Mouse (Mus musculus) layer of hippocampus, postnatal 14 days (tissue): ENCODE measurements around the gene Ikzf2. TPM values are rescaled to one million over a fixed set of nuclear protein-coding genes. Genes with fewer than 3 reads are reported as not detected.
A peak's percentile ranks its signal among the peaks of the same experiment; 100 is the strongest.

ENCODE experiments used
- DNase-seq, 2 experiments: peaks; one replicate each; pipeline ENCODE4 v3.0.0; 2021 to 2022; ENCODE audit warnings: low spot score in 2 of 2, mixed read lengths in 1 of 2
- total RNA-seq, 2 experiments: library from RNA; stranded (reverse); gene quantifications; 2 replicates each; pipeline ENCODE4 v1.2.3; 2021

The Ikzf2 gene
- total RNA-seq, 2 experiments from 2014 or later = 7.0 to 10.4 TPM

DNA sequence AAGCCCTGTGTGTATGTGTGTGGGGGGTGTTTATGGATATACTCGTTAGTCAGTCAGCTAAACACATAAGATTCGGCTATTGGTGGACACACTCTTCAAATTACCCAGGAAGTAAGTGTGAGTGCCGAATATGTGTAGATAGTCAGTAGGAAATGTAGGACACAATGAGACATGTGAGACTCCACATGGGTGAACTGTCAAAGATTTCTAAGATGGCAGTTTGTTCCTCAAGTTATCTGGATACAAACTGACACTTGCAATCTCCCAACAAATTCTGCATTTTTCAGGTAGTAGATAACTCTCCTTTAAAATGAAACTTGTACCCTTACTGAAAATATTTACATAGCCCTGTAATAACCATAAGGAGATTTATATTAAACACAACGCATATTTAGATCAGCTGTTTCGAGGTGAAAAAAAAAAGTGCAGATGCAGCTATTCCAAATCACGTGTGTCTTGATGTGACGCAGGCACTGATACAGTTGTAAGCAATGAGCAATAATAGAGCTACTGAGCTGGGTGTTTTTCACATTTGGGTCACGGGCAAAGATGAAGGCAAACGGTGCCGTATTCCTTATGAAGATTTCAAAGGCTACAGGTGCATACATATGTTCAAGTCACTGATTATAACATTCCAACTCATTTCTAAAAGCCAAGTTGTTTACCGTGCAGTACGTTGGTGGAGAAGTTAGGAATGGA lies 87.8 kb downstream of the Ikzf2 start:
- DNase-seq = no peak

GRCm38 (mm10) chr1:69591889-69592288 lies 95.2 kb downstream of the Ikzf2 start:
- no peak for DNase-seq

GRCm38 (mm10) chr1:69591328-69591801 lies 95.7 kb downstream of the Ikzf2 start:
- peak; percentile 6 to 26 for DNase-seq

- DNase-seq = no peak
Observed at GRCm38 (mm10) chr1:69585546-69585945, 101.5 kb downstream of the Ikzf2 start.

DNA sequence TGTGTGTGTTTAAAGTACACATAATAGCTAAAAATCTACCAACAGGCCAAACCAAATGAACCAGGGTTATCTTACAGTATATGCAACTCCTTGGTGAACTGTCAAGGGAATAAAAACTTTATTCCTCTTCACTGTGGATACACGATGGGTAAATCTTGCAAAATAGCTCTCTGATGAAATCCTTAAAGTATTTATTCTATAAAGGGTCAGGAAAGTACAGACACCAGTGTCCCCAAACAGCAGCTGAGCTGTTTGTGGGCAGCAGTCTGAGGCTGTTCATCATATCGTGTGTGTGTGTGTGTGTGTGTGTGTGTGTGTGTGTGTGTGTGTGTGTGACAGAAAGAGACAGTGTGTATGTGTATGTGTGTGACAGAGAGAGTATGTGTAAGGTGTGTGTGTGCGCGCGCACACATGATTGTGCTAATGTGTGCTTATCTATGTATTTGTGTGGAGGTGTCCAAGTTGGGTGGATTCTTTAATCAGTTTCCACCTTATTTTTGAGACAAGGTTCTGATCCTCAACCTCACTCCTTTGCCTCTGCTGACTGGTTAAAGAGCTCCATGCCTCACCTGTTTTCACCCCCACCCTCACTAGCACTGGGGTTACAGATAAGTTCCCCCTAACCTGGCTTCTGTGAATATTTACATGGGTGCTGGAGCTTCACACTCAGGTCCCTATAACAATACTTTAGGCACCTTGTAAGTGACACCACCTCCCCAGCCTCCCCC lies 102.9 kb downstream of the Ikzf2 start:
- DNase-seq = no peak

GRCm38 (mm10) chr1:69578917-69579316 lies 108.1 kb downstream of the Ikzf2 start:
- no peak for DNase-seq

GRCm38 (mm10) chr1:69559443-69560090 lies 127.5 kb downstream of the Ikzf2 start:
- DNase-seq = no peak

- DNase-seq = no peak
Observed at GRCm38 (mm10) chr1:69555636-69556151, 131.4 kb downstream of the Ikzf2 start.

DNA sequence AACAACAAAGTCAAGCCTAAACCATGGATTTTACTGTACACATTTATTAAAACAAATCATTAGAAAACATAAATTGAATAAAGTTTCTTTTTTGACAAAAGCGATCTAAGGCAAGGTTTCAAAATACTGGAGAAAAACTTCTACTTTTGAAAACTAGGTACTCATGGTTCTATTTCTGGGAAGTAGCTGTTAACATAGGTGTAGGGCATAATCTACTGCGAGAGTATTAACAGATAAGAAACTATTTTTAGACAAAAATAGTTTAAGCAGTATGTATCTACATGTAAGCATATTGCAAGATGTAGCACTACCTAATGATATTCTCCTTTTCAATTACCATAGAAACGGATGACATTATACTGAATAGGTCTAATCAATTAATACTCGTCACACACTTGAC lies 137.1 kb downstream of the Ikzf2 start:
- no peak for DNase-seq

DNA sequence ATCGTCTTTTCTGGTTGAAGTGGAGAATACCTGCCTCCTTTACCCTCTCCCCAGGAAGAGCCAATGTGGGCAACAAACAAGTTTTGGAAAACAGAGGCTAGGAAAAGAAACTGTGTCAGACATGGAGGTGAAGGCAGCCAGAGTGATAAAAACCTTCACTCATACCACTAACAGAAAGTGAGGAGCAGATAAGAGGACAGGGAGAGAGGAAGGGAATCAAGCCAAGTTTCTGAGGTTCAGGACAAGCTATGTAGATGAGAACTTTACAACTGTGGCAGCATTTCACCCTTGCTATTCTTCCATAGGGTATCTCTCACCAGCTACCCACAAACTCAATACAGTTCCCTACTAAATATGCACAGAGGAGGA lies 141.2 kb downstream of the Ikzf2 start:
- no peak for DNase-seq

DNA sequence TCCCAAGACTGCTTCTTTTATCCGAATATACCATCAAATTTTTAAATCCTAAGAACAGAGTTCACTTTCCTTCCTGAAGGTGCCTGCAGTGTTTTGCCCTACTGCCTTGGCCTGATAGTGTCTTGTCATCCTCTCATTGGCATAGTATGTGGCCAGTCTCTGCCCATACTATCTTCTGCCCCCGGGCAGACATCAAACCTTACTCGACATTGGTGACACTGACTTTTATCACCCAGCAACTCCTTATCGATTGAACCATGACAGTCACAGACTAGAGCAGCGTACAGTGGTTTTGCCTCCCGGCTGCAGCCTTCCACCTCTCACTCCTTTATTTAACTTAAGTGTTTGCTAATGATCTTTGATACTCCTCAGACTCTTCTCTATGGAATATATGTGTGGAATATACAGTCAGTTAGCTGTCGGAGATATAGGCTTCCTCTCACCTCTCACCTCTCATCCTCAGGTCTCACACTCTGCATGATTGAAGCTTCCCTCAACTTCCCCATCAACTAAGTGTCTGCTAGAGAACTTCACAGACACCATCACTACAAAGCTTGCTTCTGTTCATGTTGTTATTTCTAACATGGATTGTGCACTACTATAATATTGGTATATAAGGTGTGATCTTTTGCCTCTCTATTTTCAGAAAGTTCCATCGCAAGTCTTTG lies 141.7 kb downstream of the Ikzf2 start:
- DNase-seq = no peak

GRCm38 (mm10) chr1:69543774-69544597 lies 143.1 kb downstream of the Ikzf2 start:
- no peak for DNase-seq

DNA sequence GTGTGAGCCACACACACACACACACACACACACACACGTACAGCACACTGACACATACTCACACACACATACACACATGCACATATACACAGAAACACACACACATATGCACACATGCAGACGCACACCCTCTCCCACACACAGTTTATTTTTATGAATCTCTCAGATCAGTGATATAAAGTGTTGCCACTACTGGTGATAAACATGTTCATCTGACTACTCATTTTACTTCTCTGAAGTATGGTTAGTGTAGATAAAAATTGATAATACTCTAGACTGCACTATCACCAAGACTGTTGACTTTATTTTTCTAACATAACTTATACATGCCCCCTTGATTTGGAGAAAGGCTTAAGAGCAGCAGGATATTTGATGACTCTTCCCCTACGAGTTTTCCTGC lies 144.5 kb downstream of the Ikzf2 start:
- no peak for DNase-seq

- DNase-seq = no peak
Observed at GRCm38 (mm10) chr1:69538663-69539062, 148.4 kb downstream of the Ikzf2 start.

- no peak for DNase-seq
Observed at GRCm38 (mm10) chr1:69537619-69538018, 149.4 kb downstream of the Ikzf2 start.

DNA sequence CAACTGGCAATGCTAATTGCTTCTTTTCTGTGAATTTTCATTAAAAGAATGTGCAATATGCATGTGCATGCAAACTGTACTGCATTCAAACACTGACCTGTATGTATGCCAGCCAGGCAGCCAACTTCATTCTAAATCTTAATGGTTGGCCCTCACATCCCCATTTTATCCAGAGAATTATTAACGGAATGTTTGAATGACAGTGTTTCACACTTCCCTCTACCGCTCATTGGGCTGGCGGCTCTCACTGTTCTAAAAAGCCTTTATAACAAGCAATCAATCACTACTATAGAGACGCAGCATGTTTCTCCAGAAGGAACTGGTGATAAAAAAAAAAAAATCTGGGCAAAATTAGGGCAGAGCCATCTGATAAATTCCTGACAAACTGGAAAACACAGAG lies 151.5 kb downstream of the Ikzf2 start:
- DNase-seq = peak in 1 of 2 experiments; percentile 18

GRCm38 (mm10) chr1:69533048-69533447 lies 154.0 kb downstream of the Ikzf2 start:
- DNase-seq = no peak

DNA sequence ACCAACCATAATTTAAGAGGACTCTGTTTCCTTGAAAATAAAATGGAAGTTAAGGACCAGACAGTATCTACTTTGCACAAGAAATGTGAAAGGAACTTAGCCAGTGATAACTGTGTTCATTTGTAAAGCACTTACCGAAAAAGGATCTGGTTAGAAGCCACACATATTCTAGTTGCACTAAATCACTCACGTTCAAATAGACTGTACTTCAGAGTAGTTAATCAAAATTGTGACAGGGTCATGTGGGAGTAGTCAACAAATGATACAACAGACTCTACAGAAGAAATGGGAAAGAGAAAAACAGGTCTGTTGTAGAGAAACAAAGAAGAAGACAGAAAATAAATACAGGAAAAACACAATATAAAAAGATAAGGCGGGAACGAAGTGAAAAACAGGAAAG lies 158.3 kb downstream of the Ikzf2 start:
- no peak for DNase-seq

- no peak for DNase-seq
Observed at GRCm38 (mm10) chr1:69521656-69522055, 165.4 kb downstream of the Ikzf2 start.

- peak in 1 of 2 experiments; percentile 69 for DNase-seq
Observed at GRCm38 (mm10) chr1:69519356-69519755, 167.7 kb downstream of the Ikzf2 start.
